Mouse (Mus musculus) lung, postnatal 0 days (tissue): ENCODE measurements around the gene Sdhaf2.

Source experiments
- CTCF ChIP-seq: IDR thresholded peaks from 2 replicates; pipeline ENCODE4 v1.5.1; 2016; ENCODE audit warnings: antibody characterized with exemption, mild to moderate bottlenecking
- EP300 ChIP-seq: IDR thresholded peaks from 2 replicates; pipeline ENCODE4 v1.6.1; 2016; ENCODE audit warnings: antibody characterized with exemption, mild to moderate bottlenecking, control low read depth

- TF ChIP-seq CTCF (peak; percentile 73), EP300 (no peak)
Measured at GRCm38 (mm10) chr19:10520355-10520754, 5.6 kb downstream of the Sdhaf2 start.
